Mouse (Mus musculus) neural tube, embryonic 11.5 days (tissue): Measurements from ENCODE around the gene Gm42417. TPM values are rescaled to one million over a fixed set of nuclear protein-coding genes. Genes with fewer than 3 reads are reported as not detected.
"Not testable (repeated sequence)": the region's sequence is repeated elsewhere in the genome, so short reads cannot be mapped to it uniquely, and the experiment has no call there.

Source experiments
- ATAC-seq: fragments of 200-750 bp; cut with Nextera tagmentation; 2 replicates; pipeline ENCODE4 v1.8.0; 2017; ENCODE audit warnings: moderate number of reproducible peaks, mild to moderate bottlenecking, moderate TSS enrichment, moderate library complexity; ENCODE audit not compliant: insufficient read depth, low FRiP score, low TSS enrichment
- DNase-seq: peaks from one replicate; pipeline ENCODE4 v3.0.0-alpha.2; 2015; ENCODE audit warnings: low spot score
- H3K27ac ChIP-seq: fragments of 300-500 bp; sonication (generic); 2 replicates; pipeline ENCODE4 v1.5.1; 2014; ENCODE audit warnings: low read depth, mild to moderate bottlenecking, low read length
- H3K27me3 ChIP-seq: fragments of 300-500 bp; sonication (generic); 2 replicates; pipeline ENCODE4 v1.6.1; 2014; ENCODE audit warnings: mild to moderate bottlenecking, low read length, mixed read lengths; ENCODE audit not compliant: control insufficient read depth, insufficient read depth
- H3K36me3 ChIP-seq: fragments of 300-500 bp; sonication (generic); 2 replicates; pipeline ENCODE4 v1.6.1; 2014; ENCODE audit warnings: mild to moderate bottlenecking, low read length, moderate library complexity, mixed read lengths; ENCODE audit not compliant: control insufficient read depth, insufficient read depth
- H3K4me1 ChIP-seq: fragments of 300-500 bp; sonication (generic); 2 replicates; pipeline ENCODE4 v1.6.1; 2014; ENCODE audit warnings: low read length, mixed read lengths; ENCODE audit not compliant: control insufficient read depth, insufficient read depth
- H3K4me2 ChIP-seq: fragments of 300-500 bp; sonication (generic); 2 replicates; pipeline ENCODE4 v1.6.1; 2014; ENCODE audit warnings: low read depth, mild to moderate bottlenecking, moderate library complexity
- H3K4me3 ChIP-seq: fragments of 300-500 bp; sonication (generic); 2 replicates; pipeline ENCODE4 v1.5.1; 2014; ENCODE audit warnings: low read depth, low read length
- H3K9ac ChIP-seq: fragments of 300-500 bp; sonication (generic); 2 replicates; pipeline ENCODE4 v1.6.1; 2014; ENCODE audit warnings: mild to moderate bottlenecking, low read length
- H3K9me3 ChIP-seq: fragments of 300-500 bp; sonication (generic); 2 replicates; pipeline ENCODE4 v1.6.1; 2016; ENCODE audit warnings: low read length; ENCODE audit not compliant: control insufficient read depth
- WGBS: fragments of 180-500 bp; shearing (Covaris S2); extraction: QIAGEN DNeasy Blood & Tissue Kit; methylation state at CpG from one replicate; pipeline ENCODE4 v1.1.7; 2014; 5-methylcytosine and 5-hydroxymethylcytosine counted together
- polyA plus RNA-seq: library from polyadenylated mRNA; unstranded; fragments of >200 nt; fragmentation: Nextera tagmentation; extraction: Ambion mirVana; gene quantifications from 2 replicates; pipeline ENCODE4 v1.2.1, GENCODE M21; 2014

Gene Gm42417
- polyA plus RNA-seq, 1 experiment from 2014 or later, result 0.28 TPM

GRCm38 (mm10) chr1:36545382-36545781 is 6.2 kb upstream of the Gm42417 start:
- no peak for DNase-seq
- Histone ChIP-seq H3K4me3 (no peak overlapping the region), H3K4me1 (peaks cover 18% of the 10 kb centered on the region), H3K27ac (no peak overlapping the region), H3K27me3 (no peaks in the 10 kb centered on the region), H3K36me3 (peaks cover 20% of the 10 kb centered on the region), H3K9me3 (no peaks in the 10 kb centered on the region), H3K4me2 (no peak overlapping the region), H3K9ac (no peak overlapping the region)
- WGBS, result 82% methylated on average over 2 of the region's 2 CpGs
- no peak for ATAC-seq

- ATAC-seq, result no peak
These were observed 3.7 kb upstream of the Gm42417 start for GRCm38 (mm10) chr1:36542925-36543324.

GRCm38 (mm10) chr1:36541844-36542243 is 2.6 kb upstream of the Gm42417 start:
- Histone ChIP-seq H3K4me2 (no peak overlapping the region), H3K9me3 (no peaks in the 10 kb centered on the region), H3K27ac (no peak overlapping the region), H3K27me3 (no peaks in the 10 kb centered on the region), H3K36me3 (peaks cover 7% of the 10 kb centered on the region; the same call in 1 of the 2 replicates), H3K4me1 (peaks cover 6% of the 10 kb centered on the region), H3K4me3 (no peak overlapping the region), H3K9ac (no peak overlapping the region)
- ATAC-seq (no peak), DNase-seq (no peak)
- WGBS, result 95% methylated on average over 16 of the region's 16 CpGs

More at GRCm38 (mm10) chr1:36542925-36543324, 3.7 kb upstream of the Gm42417 start:
- no peak overlapping the region for H3K4me2 ChIP-seq
- no peak overlapping the region for H3K27ac ChIP-seq
- H3K4me3 ChIP-seq, result no peak overlapping the region
- H3K9ac ChIP-seq, result no peak overlapping the region
- peaks cover 6% of the 10 kb centered on the region for H3K4me1 ChIP-seq
- H3K27me3 ChIP-seq, result no peaks in the 10 kb centered on the region
- H3K9me3 ChIP-seq, result no peaks in the 10 kb centered on the region
- H3K36me3 ChIP-seq, result peaks cover 7% of the 10 kb centered on the region; the same call in 1 of the 2 replicates
- WGBS, result 92% methylated on average over 9 of the region's 9 CpGs
- DNase-seq, result no peak

GRCm38 (mm10) chr1:36540807-36541206 is 1.6 kb upstream of the Gm42417 start:
- no peaks in the 10 kb centered on the region for H3K27me3 ChIP-seq
- WGBS, result 92% methylated on average over 12 of the region's 12 CpGs
- no peak overlapping the region for H3K9ac ChIP-seq
- H3K4me3 ChIP-seq, result no peak overlapping the region
- H3K36me3 ChIP-seq, result peaks cover 7% of the 10 kb centered on the region; the same call in 1 of the 2 replicates
- no peaks in the 10 kb centered on the region for H3K4me1 ChIP-seq
- no peak for ATAC-seq
- no peak overlapping the region for H3K27ac ChIP-seq
- no peaks in the 10 kb centered on the region for H3K9me3 ChIP-seq
- DNase-seq, result no peak
- no peak overlapping the region for H3K4me2 ChIP-seq

GRCm38 (mm10) chr1:36540132-36540531 is 903 bp upstream of the Gm42417 start:
- no peak overlapping the region for H3K27ac ChIP-seq
- no peaks in the 10 kb centered on the region for H3K9me3 ChIP-seq
- H3K4me1 ChIP-seq, result no peaks in the 10 kb centered on the region
- no peak overlapping the region for H3K4me3 ChIP-seq
- peaks cover 7% of the 10 kb centered on the region; the same call in 1 of the 2 replicates for H3K36me3 ChIP-seq
- no peaks in the 10 kb centered on the region for H3K27me3 ChIP-seq
- 93% methylated on average over 11 of the region's 11 CpGs for WGBS
- ATAC-seq, result no peak
- no peak overlapping the region for H3K4me2 ChIP-seq
- DNase-seq, result no peak
- H3K9ac ChIP-seq, result no peak overlapping the region

- Histone ChIP-seq H3K4me1 (no peaks in the 10 kb centered on the region), H3K27me3 (no peaks in the 10 kb centered on the region), H3K27ac (no peak overlapping the region), H3K4me2 (no peak overlapping the region), H3K4me3 (no peak overlapping the region), H3K9ac (no peak overlapping the region), H3K9me3 (no peaks in the 10 kb centered on the region), H3K36me3 (peaks cover 7% of the 10 kb centered on the region; the same call in 1 of the 2 replicates)
- no peak for ATAC-seq
- 87% methylated on average over 4 of the region's 4 CpGs for WGBS
- DNase-seq, result no peak
These were observed 502 bp downstream of the Gm42417 start for GRCm38 (mm10) chr1:36538727-36539126.

- H3K27me3 ChIP-seq, ATAC-seq, H3K27ac ChIP-seq, H3K9ac ChIP-seq, H3K36me3 ChIP-seq, H3K4me2 ChIP-seq, DNase-seq, H3K4me1 ChIP-seq, H3K9me3 ChIP-seq, H3K4me3 ChIP-seq: not testable (repeated sequence)
- 95% methylated on average over 9 of the region's 9 CpGs for WGBS
These were observed 2.4 kb downstream of the Gm42417 start, which contains the start of gene Ankrd23 for GRCm38 (mm10) chr1:36536783-36537182. Ankrd23 (minus strand) TSS chr1:36536883.

- WGBS, result 86% methylated on average over 8 of the region's 8 CpGs
- Histone ChIP-seq H3K36me3 (peaks cover 6% of the 10 kb centered on the region; the same call in 1 of the 2 replicates), H3K4me3 (no peak overlapping the region), H3K27ac (no peak overlapping the region), H3K9me3 (no peaks in the 10 kb centered on the region), H3K4me1 (no peaks in the 10 kb centered on the region), H3K9ac (no peak overlapping the region), H3K4me2 (no peak overlapping the region), H3K27me3 (no peaks in the 10 kb centered on the region)
- DNase-seq (no peak), ATAC-seq (no peak)
These were observed 2.9 kb downstream of the Gm42417 start for GRCm38 (mm10) chr1:36536397-36536728.

- no peak overlapping the region for H3K9ac ChIP-seq
- peaks cover 3% of the 10 kb centered on the region; the same call in 1 of the 2 replicates for H3K36me3 ChIP-seq
- no peaks in the 10 kb centered on the region for H3K9me3 ChIP-seq
- H3K4me1 ChIP-seq, result no peaks in the 10 kb centered on the region
- no peak overlapping the region for H3K27ac ChIP-seq
- no peak overlapping the region for H3K4me3 ChIP-seq
- H3K27me3 ChIP-seq, result no peaks in the 10 kb centered on the region
- ATAC-seq, result no peak
- DNase-seq, result no peak
- WGBS, result 84% methylated on average over 11 of the region's 11 CpGs
- H3K4me2 ChIP-seq, result no peak overlapping the region
These were observed 3.5 kb downstream of the Gm42417 start for GRCm38 (mm10) chr1:36535477-36536396.
